Mouse (Mus musculus) mesoderm, embryonic 11.5 days (tissue): ENCODE data around the gene Gtpbp6.
A peak's percentile ranks its signal among the peaks of the same experiment; 100 is the strongest.
"Not testable (repeated sequence)": the region's sequence is repeated elsewhere in the genome, so short reads cannot be mapped to it uniquely, and the experiment has no call there.

Source experiments
- DNase-seq: peaks from one replicate; pipeline ENCODE4 v3.0.0-alpha.2; 2012; ENCODE audit warnings: low read depth, low spot score

Gene Gtpbp6

DNA sequence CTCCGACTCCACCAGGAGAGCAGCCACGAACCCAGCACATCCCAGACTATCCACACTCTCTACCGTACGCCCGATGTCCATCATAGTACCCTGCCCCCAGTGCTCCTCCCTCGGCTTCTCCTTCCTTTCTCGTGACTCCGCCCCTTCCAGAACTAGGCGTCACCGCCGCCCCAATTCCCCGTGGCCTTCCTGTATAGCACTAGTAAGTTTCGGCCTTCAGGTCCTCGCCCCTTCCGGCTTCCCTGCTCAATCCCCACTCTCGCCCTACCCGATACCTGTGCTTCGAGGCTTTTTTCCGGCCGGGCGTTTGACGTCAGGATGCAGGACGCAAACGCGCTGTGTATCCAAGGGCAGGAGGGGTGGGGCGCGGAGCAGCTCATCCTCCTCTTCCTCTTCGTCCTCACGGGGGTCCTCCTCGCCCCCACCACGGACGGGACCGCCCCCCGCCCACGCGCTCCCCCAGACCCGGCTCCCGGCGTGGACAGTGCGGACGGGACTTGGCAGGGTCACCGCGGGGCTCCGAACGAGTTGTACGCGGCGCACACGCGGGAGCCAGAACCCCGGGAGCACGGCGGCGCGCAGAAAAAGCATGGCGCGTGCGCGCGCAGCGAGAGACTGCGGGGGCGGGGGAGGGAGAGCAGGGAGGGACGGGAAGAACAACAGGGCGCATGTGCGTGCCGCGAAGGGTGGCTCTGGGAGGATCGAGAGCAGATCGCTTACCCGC, at the start of gene Gtpbp6:
Gtpbp6 (minus strand) TSS at position 617 of the 724 bp plus-strand sequence.
- DNase-seq: peak; percentile 97

DNA sequence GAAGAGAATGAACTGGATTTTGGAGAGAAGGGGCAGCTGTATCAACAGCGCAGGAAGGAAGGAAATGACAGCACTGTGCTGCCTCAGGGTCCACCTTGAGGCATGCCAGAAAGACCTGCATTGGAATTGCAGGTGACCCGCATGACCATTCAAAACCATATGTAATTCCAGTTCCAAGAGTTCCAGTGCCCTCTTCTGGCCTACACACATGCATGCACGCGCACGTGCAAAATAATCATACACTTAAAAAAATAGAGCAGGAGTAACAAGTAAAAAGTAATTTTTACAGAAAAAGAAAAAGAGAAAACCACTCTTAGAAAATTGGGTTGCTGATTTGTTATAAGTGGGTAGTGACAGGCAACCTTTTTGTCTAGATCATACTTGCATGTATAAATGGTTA, 35.0 kb upstream of the Gtpbp6 start:
- peak; percentile 7 for DNase-seq

DNA sequence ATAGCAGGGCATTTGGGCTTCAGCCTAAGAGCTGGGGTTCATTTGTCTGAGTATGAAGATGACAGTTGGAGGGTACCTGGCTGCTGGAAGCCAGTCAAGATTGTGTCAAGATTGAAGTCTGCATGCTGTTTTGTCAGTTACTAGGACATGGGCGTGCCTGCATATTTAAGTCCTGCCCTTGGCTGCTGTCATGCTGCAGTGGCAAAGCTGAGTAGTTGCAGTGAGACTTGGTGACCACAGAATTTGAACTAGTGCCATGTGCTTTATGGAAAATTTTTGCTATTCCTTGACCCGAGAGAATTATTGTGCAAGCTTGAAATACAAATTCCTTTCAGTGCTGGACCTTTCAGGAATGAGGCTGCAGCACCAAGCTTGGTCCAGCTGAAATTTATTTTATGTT, 34.3 kb upstream of the Gtpbp6 start:
- DNase-seq: no peak

DNA sequence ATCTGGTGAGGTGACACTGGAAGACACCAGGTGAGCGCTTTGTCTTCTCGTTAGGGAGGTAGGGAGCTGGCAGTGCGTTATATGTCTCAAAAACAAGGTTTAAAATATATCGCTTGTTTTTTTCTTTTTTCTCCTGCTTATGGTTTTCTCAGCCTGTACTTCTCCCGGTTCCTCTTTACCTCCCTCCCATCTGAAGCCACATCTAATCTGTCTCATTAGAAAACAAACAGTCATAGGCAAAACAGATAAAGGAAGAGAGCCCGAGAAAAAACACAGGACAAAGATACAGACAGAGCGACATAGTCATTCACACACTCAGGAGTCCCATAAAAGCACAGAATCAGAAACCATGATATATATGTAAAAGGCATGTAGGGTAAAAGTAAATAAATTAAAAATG, 32.4 kb upstream of the Gtpbp6 start:
- no peak for DNase-seq

DNA sequence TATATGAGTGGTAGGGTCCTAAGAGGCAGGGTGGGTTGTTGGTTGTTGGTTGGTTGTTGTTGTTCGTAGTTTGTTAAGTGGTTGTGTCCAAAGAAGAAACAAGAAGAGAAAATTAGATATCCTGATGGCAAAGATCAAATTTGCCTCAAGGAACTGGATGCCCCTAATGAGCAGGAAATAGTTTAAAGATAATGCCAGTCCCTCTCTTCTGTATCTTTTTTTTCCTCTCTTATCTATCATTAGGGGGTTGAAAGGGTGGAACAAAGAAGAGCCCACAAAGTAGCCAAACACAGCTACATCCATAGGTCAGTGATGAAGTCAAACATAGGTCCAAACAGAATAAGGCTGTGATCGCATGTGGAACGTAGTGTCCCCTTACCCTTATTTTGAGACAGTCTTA, 31.3 kb upstream of the Gtpbp6 start:
- no peak for DNase-seq

DNA sequence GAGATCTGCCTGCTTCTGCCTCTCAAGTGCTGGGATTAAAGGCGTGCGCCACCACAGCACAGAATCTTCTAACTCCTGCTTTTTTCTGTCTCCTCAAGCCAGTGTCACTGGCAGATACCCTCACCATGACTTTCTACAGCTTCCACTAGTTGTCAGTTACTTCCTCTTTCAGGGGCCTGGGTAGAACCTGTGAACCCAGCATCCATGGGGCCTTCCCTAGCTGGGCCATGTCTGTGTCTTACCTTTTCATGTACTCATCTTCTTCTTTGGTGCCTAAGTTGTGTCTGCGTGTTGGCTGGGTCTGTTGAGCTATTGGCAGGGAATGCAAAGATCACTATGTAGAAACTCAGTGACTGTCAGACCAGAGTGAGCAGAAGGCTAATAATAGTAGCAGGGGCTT, 29.8 kb upstream of the Gtpbp6 start:
- DNase-seq: no peak

DNA sequence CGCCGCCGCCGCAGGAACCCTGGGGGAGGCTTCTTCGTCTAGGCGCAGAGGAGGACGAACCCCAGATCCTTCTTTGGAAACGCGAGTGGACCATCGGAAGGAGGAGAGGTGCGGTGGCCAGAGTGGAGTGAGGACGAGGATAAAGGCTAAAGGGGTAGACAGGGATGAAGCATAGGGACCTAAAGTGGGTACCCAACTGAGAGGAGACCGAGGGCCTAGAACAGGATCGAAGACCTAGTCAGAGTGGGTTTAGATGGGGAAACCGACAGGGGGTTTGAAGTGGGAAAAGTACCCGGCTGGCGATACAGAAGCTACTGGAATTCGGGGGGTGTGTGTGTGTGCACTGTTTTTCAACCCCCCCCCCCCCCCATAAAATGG, 28.1 kb upstream of the Gtpbp6 start:
- peak; percentile 4 for DNase-seq

DNA sequence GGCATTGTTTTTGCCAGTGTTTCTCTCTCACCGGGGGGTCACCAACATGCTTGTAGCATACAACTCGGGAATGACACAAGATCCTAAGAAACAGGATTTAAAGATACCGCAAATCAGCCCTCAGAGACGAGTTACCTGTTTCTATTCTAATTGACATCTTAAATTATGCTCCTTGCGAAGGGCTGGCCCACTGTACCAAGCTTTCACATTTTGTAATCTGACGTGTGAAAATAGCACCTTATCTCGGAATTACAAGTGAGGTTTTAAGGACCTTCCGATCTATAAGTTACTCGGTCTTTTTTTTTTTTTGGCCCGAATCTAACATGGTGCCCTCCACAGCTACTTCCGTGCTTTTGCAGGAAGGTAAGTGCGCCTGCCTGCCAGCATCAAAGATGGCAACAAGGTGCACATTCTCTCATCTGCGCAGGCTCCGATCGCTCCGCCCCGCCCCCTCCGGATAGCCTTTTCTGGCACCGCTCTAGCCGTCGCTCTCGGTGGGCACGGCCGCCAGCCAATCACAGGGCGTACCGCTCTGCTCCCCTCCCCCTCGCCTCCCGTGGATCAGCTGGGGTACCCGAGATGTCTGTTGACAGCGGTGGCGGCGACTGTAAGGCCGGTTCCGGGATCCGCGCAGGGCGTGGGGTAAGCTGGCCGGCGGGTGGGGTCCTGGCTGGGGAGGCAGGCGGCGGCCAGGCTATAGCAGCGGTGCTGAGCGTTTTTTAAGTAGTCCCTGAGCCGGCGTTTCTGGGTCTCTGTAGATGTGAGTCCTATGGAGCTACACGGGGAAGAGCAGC, 27.5 kb upstream of the Gtpbp6 start, which contains the start of gene Chfr:
Chfr (plus strand) TSS at position 550 of the 794 bp plus-strand sequence.
- DNase-seq: peak; percentile 97

DNA sequence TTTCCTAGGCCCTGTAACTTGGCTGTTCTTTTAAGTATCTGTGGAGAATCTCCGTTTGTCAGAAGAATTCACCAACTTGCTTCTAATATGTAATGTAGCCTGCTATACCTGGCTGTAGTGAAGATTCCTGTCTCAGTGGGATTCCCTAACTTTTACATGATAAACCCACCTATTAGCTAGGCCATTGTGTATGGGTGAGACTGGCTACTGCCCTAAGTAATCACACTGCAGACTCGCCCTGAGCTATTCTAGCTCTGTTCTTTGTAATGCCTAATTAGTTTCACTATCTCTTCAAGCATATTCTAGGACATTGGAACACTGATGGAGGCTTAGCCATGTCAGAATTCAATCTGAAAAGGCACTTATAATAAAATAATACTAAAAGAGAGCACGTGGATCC, 14.4 kb upstream of the Gtpbp6 start:
- not testable (repeated sequence) for DNase-seq

DNA sequence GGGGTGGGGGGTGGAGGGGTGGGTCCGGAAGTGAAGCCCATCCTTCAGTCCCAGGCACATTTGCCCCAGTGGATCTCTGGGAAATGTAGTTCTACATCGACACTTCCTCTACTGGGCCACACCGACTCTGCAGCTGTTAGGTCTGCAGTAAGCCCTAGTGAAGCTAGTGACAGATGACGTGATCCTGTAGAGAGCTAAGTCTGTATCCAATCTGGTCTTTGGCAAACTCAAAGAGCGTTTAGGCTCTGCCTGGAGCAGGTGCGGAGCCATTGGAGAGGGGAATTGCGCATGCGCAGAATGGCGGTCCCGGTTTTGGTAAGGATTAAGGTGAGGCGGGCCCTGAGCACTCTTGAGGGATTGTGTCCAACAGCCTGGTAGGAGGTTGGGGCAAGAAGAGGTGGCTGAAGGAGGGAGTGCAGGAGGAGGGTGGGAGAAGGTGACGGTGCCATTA, 2.0 kb upstream of the Gtpbp6 start, which contains the start of gene Zfp605:
Zfp605 (plus strand) TSS at position 102 of the 451 bp plus-strand sequence.
- peak; percentile 86 for DNase-seq

DNA sequence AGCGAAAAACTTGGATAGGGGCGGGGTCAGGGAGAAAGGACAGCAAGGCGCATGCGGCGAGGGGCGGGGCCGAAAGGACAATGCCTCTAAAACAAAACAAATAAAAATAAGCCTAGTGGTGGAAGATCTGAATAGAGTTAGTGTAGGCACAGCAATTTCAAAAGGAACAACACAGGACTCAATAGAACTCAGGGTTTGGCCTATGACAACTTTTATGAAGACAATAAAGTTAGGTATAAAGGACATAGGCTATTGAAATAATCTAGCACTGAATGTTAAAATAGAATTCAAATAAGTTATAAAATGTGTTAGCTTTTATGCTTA, 270 bp upstream of the Gtpbp6 start:
- DNase-seq: no peak

DNA sequence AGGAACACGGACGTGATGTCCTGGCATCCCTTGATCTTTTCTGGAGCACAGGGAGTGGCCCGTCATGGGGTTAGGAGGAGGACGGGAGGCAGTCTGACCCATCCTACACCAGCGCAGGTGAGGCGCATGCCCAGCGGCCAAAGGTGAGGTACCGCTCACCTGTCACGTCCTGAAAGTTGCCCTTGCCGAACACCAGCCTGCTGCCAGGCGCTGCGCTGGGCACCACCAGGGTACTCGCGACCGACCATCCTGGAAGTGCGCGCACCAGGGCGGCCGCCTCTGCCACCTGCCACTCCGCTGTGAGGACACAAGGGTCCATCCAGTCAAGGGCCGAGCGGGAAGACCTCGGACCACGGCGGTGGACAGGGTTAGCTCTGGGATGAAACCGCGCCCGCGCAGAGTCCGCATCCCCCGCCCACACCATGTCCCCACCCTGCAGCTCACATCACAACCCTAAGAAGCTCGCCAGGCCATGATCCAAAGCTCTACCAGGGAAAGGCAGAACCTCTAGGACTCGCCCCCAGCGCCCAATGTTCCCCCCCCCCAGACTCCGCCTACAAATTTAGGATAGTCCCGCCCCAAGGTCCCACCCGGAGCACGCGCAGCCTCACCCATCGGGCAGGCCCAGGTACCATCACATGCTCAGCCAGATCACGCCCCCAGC, 964 bp downstream of the Gtpbp6 start:
- DNase-seq: no peak

DNA sequence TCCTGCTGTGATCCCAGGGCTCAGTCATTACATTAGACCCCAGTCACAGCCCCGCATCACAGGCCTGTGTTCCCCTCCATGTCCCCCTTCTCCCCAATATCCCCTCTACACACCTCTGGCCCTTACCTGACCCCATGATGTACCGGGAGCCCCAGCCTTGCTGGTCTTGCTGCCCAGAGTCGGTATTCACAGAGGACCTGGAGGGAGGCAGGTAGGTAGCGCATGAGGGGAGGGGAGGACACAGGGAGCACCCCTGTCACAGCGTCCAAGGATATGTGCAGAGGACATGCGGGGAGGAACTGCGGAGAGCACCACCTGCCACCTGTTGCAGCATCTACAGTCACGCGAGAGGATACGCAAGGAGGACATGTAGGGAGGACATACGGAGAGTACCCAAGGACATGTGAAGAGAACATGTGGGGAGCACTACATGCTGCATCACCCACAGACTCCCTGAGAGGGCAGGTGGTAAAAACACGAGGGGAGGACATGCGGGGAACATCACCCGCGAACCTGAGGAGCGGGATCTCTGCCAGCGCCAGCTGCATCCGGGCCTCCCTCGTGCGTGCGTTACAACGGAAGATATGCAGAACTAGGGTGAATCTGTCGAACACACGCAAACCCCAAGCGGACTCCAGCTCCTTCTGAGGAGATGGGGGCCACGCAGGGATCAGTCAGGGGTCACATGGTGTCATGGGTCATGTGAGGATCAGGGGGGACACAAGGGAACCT, 1.7 kb downstream of the Gtpbp6 start:
- DNase-seq: no peak

DNA sequence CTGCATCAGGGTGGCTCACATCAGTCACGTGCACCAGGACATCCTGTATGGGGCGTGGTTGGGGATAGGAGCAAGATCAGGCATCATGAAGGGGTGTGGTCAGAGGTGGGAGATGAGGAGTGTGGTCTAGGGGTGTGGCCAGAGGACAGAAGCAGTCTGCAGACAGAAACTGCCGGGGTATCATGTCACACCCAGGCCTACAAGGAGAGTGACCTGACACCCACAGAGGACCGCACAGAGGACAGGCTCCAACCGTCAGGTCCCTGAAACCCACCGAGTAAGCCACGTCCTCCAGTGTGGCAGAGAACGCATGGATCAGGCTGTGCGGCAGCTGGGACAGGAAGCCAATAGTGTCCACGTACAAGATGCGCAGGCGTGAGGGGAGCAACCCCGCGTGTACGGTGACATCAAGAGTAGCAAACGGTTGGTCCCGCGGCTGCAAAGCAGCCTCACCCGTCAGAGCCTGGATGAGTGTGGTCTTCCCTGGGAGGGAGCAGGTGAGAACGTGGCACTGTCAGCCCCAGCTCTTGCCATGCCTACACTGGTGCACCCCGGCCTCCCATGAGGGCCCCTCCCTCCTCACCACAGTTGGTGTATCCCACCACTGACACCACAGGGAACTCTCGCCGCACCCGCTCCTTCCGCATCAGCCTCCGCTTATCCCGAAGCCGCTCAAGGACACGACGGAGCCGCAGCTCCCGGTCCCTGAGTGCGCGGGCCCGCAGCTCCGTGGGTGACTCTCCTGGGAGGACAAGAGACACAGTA, 3.2 kb downstream of the Gtpbp6 start:
- no peak for DNase-seq

DNA sequence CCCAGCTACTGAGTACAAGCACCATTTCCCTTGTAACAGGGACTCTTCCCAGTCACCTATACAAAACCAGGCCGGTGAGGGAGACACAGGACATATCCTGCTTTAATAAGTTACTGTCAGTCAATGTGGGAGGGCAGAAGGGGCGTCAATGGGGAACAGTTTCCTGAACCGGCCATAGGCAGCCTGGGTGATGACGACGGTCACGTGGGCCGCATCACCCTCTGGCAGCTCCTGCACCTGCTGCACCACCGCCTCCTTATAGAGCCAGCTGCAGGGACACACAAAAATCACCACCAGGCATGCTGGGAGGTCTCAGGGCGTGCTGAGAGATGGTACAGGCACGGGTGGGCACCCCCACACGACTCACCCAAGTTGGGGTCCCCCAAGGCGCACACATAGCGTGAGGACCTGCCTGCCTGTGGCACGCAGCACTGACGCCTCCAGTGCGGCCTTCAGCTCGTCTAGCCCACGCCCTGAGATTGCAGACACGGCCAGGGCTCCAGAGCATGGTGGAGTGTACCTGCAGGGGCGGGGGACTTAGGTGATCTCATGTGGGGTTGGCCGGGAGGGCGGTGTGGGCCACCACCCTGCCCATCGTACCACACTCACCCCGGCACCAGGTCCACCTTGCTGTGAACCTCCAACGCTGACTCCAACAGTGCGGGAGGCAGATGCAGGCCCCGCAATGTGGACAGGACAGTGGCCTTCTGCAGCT, 3.9 kb downstream of the Gtpbp6 start:
- DNase-seq: no peak

DNA sequence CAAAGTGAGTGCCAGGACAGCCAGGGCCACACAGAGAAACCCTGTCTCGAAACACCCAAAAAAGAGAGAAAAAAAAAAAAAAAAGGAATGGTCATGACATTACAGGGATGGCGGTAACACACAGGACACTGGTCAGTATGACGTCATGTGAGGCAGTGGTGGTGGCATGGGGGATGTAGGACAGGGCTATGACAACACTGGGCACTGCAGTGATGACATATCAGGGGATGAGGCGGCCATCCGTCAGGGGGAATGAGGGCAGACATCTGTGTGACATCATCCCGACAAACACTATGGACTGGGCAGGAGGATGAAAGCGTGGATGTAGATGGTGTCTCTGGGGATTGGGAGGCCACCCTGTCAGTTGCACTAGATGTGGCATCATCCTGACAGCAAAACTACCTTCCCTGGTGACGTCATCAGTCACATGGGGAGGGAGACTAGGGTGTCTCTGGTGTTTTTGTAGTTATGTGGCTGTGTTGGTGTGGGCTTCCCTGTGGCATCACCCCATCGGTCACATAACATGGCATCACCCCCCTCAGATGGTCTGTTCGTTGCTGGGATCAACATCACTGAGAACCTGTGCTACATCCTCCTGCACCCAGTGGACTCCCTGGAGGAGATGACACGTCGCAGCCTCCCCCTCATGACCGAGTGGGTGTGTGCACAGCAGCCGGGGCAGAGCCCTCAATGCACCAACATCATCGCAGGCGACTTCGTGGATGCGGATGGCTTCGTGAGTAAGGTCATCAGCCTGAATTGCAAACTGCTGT, 5.0 kb downstream of the Gtpbp6 start:
- DNase-seq: no peak

DNA sequence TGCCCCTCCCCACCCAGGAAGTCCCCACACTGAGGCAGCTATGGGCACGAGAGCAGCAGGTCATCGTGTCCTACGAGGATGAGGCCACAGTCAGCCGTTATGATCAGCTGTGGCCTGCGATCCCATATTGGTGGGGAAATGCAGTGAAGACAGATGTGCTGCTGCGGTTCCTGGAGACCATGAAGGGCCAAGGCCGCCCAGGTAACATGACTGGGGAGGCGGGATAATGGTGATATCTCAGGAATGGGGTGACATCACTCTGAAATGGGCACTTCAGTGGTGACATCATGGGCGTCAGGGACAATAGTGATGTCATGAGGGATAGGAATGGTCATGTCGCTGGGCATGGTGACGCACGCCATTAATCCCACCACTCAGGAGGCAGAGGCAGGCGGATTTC, 5.6 kb downstream of the Gtpbp6 start:
- DNase-seq: no peak

DNA sequence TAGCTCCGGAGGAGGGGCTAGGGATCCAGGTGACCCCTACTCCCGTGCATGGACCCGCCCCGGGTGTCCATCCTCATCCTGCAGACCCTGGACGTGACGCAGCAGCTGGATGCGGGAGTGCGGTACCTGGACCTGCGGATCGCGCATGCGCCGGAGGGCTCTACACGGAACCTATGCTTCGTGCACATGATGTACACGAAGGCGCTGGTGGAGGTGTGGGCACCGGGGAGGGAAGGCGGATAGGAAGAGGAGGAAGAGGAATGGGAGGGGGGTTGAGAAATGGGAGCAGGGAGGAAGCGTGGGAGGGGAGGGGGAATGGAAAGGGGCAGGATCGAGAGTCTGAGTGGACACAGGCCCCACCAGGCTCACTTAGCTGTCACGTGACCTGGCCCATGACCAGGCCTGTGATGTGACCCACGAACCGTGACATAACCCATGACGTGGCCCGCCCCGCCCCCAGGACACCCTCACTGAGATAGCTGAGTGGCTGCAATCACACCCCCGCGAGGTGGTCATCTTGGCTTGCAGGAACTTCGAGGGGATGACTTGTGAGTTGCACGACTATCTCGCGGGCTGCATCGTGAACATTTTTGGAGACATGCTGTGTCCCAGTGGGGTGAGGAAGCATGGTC, 6.2 kb downstream of the Gtpbp6 start:
- DNase-seq: no peak
